Mouse (Mus musculus): ENCODE results near the gene Ryr2.

DNA sequence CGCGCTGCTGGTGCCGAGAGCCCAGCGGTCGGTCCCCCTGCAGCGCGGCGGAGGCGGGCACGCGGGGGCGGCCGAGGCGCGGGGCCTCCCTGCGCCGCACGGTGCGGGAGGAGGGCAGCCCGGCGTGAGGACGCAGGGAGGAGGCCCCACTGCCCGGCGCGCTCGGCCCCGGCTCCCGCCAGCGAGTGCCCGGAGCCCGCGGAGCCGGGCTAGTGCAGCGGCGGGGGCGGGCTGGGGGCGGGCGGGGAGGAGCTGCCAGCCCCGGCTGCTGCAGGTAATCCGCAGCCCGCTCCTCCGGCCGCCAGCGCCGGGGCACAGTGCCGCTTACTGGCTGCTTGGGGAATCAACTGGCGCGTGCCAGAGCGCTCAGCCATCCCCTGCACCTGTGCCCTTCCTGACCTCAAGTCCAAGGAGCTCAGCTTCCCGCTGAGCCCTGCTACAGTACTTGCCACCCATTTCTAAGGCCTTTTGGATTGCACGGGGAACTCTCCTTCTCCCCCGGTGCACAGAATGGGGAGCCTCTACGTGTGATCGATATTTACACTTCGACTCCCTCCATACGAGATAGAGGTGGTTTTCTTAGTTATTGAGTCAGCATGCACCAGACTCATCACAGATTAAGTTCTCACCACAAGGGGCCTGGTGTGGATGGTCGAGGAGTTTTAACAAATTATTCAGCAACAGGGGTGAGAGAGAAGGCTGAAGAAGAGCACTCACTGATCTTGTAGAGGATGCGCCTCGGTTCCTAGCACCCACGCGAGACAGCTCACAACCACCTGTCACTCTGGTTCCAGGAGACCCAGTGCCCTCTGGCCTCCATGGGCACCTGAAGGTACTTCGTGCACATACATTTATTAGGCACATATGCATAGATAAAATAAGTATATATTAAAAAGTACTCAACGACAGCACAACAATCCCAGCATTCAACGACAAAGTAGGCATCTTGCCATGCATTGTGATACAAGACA lies at the start of gene Ryr2:
- peak; percentile 48; the same call in 1 of the 2 replicates for TF ChIP-seq POLR2A (IDR thresholded peaks at IDR 0.05; ENCODE audit: insufficient read depth, low read depth, low read length)
- peak; percentile 84 for TF ChIP-seq CTCF (IDR thresholded peaks at IDR 0.05)
